Mouse (Mus musculus): Measurements from ENCODE around the gene Glod4. TPM values are rescaled to one million over a fixed set of nuclear protein-coding genes. Genes with fewer than 3 reads are reported as not detected.

Glod4 gene
- polyA plus RNA-seq, 1 experiment from 2014 or later, result 151 TPM

DNA sequence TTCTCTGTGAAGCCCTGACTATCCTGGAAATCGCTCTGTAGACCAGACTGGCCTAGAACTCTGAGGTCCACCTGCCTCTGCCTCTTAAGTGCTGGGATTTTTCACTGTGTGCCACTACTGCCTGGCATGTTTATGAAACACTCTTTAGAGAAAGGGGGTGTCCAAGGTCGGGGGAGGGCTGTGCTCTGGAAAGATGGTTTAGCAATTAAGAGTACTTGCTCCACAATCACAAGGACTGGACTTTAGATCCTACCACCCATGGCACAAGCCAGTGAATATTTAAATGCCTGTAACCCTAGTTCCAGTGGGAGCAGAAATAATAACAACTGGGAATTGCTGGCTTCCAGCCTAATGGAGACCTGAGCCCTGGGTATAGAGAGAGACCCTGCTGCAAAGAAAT lies 36.4 kb upstream of the Glod4 start:
- ATAC-seq (no peak), DNase-seq (ENCODE audit: low read depth, low spot score) (no peak)
- CTCF ChIA-PET, result interaction anchor here (1.0 to 1.2 kb wide), 2 partner anchors 14 to 27 kb away, joined by 3 to 4 read pairs; no protein-coding TSS in a partner anchor
- POLR2A ChIA-PET, result no interaction called here
- H3K27me3 ChIP-seq, result no peaks in the 10 kb centered on the region
- TF ChIP-seq CTCF (IDR thresholded peaks at IDR 0.05), result no peak
- in situ Hi-C loops (cut with MboI; ENCODE audit: low pct_unique_long_range_greater_than_20kb), result no loop called here

DNA sequence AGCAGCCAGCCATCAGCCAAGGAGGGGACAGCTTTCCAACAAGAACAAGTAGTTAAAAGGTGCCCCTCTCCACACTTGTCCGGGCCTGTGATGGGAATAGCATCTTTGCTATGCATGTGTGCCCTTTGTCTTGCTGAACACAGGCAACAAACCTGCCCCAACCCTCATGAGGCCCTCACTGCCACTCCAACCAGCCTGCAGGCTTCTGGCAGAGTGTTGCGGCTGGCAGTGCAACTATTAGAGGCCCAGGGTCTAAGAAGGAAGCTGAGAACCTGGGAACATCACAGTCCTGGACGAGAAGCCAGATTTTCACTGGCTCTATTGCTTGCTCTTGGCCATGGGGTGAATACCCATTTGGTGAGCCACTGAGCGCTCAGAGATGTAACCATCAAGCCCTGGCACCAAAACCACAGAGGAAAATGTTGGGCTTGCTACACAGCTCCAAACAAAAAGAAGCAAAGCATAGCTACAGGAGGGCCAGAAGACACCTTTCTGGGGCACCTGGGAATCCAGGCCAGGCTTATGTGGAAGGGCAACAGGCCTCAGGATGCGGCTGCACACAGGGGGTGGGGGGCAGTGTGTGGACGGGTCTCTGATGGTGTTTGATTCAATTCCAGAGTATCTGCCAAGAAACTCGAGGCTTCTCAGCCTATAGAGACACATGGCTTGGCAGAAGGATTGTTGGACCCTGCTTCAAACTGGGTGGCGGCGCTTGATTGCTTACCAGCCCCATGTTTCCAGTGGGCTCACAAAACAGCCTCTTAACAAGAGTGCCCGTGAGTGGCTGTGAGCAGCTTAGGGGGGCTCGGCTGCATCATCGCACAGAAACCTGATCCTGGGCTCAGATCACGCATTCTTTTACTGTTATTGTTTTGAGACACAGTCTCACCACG lies 35.7 kb upstream of the Glod4 start:
- in situ Hi-C loops (cut with MboI; ENCODE audit: low pct_unique_long_range_greater_than_20kb), result no loop called here
- ChIA-PET CTCF (interaction anchor here (1.0 kb wide), 1 partner anchor 13 kb away, joined by 3 read pairs; no protein-coding TSS in a partner anchor), POLR2A (interaction anchor here (1.8 kb wide), 1 partner anchor 119 kb away, joined by 4 read pairs; the partner anchor contains the start of gene Nxn)
- DNase-seq (ENCODE audit: low read depth, low spot score) (no peak), ATAC-seq (no peak)
- no peaks in the 10 kb centered on the region for H3K27me3 ChIP-seq
- TF ChIP-seq CTCF (IDR thresholded peaks at IDR 0.05), result no peak

DNA sequence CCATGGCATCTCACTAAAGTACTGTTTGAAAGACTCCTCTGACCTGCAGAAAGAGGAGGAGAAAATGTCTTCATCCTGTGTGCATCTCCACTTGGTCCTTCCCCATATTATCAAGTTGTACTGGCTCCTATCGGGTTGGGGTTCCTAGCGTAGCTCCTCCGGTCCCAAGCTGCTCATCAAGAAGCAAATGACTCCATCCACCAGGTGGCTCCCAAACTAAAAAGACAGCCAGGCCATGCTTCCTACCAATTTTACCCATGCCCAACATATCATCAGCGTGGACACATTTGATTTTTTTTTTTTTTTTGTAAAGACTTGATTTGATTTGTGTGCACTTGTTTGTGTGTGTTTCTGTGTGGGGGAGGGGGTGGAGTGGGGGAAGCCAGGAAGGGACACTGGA lies 28.9 kb upstream of the Glod4 start:
- POLR2A ChIA-PET, result interaction anchor here (0.7 to 1.1 kb wide), 3 partner anchors 13 to 303 kb away, joined by 3 read pairs; no protein-coding TSS in a partner anchor
- in situ Hi-C loops (cut with MboI; ENCODE audit: low pct_unique_long_range_greater_than_20kb), result no loop called here
- CTCF ChIA-PET, result interaction anchor here (0.6 to 1.9 kb wide), 4 partner anchors 106 to 126 kb away, joined by 3 to 4 read pairs (median 4); partner anchors contain the start of gene Nxn
- no peaks in the 10 kb centered on the region for H3K27me3 ChIP-seq
- no peak for DNase-seq (ENCODE audit: low read depth, low spot score)
- no peak for ATAC-seq
- no peak for TF ChIP-seq CTCF (IDR thresholded peaks at IDR 0.05)

DNA sequence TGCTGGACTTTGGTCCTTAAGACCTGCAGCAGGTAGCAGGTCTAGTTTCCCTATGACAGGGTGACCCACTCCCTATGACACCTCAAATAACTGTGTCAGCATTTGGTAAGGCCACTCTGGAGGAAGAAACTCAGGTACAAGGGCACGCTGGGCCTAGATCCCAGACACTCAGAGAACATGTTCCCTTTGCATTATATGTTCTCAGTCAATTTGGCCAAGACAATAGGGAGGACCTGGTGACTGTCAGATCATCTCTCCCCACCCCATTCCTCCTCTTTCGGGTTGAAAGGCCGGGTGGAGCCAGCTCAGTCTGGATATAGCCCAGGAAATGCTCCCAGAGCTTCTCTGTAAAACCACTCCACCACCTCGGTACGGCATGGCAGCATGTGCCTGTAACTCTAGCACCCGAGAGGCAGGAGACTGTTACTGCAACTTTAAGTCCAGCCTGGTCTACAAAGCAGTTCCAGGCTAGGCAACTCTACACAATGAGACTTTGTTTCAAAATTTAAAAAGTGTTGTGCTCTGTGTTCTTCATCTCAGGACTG lies 25.1 kb upstream of the Glod4 start:
- ChIA-PET POLR2A (no interaction called here), CTCF (interaction anchor here (0.9 to 1.5 kb wide), 3 partner anchors 11 to 15 kb away, joined by 3 to 4 read pairs (median 4); no protein-coding TSS in a partner anchor)
- in situ Hi-C loops (cut with MboI; ENCODE audit: low pct_unique_long_range_greater_than_20kb), result no loop called here
- H3K27me3 ChIP-seq, result no peaks in the 10 kb centered on the region
- TF ChIP-seq CTCF (IDR thresholded peaks at IDR 0.05), result no peak
- DNase-seq (ENCODE audit: low read depth, low spot score), result no peak
- no peak for ATAC-seq

DNA sequence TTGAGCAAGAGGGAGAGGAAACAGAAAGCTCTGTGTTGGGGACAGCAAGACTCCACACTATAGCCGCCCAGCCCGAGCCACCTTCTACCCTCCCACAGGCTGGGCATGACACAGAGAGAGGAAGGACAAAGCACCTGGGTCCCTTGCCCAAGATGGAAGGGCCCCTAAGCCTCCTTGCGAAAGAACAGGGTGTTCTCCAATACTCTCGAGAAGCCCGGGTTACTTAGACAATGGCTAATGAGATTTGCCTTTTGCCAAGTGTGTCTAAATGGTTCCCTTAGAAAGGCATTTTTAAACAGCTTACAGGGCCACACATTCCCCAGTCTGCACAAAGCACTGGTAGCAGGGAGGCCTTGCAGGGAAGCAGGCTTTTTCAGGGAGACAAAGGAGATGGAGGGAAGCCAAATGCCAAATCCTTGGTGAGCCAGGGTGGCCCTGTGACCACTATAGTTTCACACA lies 24.5 kb upstream of the Glod4 start:
- DNase-seq (ENCODE audit: low read depth, low spot score), result no peak
- in situ Hi-C loops (cut with MboI; ENCODE audit: low pct_unique_long_range_greater_than_20kb), result no loop called here
- no peaks in the 10 kb centered on the region for H3K27me3 ChIP-seq
- CTCF ChIA-PET, result interaction anchor here (0.9 to 1.1 kb wide), 2 partner anchors 15 to 129 kb away, joined by 3 to 4 read pairs; no protein-coding TSS in a partner anchor
- TF ChIP-seq CTCF (IDR thresholded peaks at IDR 0.05), result no peak
- ATAC-seq, result no peak
- POLR2A ChIA-PET, result no interaction called here

DNA sequence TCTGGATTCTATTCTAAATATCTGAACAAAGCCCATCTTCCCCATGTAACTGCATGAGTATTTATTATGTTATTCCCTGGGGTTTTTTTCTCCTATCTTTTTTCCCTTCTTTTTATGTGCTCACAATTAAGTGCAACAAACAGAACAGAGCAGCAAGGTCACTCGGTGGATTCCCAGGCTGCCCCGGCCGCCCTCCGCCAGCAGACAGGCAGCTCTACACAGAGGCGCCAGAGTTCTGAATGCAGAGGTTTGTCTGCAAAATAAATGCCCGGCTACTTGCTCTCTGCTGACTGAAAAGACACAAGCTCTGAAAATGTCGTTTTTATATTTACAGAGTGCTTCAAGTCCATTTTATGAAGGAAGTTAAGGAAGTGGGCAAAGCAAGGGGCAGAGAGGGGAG lies 24.0 kb upstream of the Glod4 start:
- ChIA-PET CTCF (interaction anchor here (0.9 to 1.1 kb wide), 2 partner anchors 14 to 129 kb away, joined by 3 to 4 read pairs; no protein-coding TSS in a partner anchor), POLR2A (no interaction called here)
- in situ Hi-C loops (cut with MboI; ENCODE audit: low pct_unique_long_range_greater_than_20kb), result no loop called here
- ATAC-seq (no peak), DNase-seq (ENCODE audit: low read depth, low spot score) (no peak)
- TF ChIP-seq CTCF (IDR thresholded peaks at IDR 0.05), result no peak
- no peaks in the 10 kb centered on the region for H3K27me3 ChIP-seq

DNA sequence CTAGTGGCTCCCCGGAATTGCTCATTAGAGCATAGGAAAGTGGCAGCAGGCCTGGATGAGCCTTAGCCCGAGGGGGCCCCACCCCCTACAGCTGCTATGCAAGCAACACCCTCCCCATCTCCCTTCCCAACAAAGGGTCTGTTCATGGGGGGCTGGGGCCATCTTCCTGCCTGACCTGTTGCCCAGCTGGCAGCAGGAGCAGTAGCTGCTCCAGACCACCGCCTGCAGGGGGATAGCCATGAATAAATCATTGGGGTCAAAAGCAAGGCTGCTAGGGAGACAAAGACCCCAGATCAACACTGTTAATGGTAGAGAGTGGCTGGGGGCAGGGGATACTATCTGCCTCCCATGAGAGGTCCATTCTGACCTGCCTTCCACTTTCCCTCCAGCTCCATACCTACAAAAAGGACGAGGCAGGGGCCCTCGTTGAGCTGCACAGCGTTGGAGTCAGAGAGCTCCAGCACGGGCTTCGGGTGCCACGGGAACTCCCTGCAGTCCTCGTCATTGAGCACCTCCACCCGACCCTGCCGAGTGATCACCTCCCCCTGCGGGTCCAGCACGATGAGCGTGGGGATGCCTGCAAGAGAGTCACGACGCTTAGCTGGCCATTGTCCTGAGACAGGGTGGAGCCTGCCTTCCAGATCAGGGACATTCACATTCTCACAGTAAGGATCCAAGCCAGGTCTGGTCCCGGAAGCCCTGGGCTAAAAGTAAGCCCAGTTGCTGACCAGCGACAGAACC lies 19.3 kb upstream of the Glod4 start:
- CTCF ChIA-PET, result interaction anchor here (0.9 to 1.4 kb wide), 4 partner anchors 9 to 137 kb away, joined by 3 to 7 read pairs (median 3); no protein-coding TSS in a partner anchor
- POLR2A ChIA-PET, result no interaction called here
- no peak for TF ChIP-seq CTCF (IDR thresholded peaks at IDR 0.05)
- H3K27me3 ChIP-seq, result no peaks in the 10 kb centered on the region
- ATAC-seq (no peak), DNase-seq (ENCODE audit: low read depth, low spot score) (no peak)
- in situ Hi-C loops (cut with MboI; ENCODE audit: low pct_unique_long_range_greater_than_20kb), result no loop called here

DNA sequence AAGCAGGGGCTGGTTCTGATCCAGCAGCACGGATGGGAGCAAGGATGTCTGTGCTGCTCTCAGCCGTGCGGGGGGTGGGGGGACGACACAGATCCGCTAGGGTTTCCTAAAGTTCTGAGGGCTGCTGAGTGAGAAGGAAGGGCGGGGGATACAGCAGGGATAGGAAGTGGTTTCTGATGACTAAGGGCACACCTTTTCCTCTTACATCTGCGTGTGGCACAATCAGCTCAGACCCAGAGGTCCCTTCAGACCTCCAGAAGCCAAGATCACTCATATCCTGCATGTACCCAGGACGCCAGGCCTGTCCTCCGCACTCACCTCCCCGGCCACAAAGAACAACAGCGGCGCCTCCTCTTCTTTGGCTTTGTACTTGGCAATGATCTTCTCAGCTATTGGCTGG lies 17.7 kb upstream of the Glod4 start:
- in situ Hi-C loops (cut with MboI; ENCODE audit: low pct_unique_long_range_greater_than_20kb), result no loop called here
- ChIA-PET POLR2A (no interaction called here), CTCF (no interaction called here)
- H3K27me3 ChIP-seq, result no peaks in the 10 kb centered on the region
- ATAC-seq (no peak), DNase-seq (ENCODE audit: low read depth, low spot score) (no peak)
- TF ChIP-seq CTCF (IDR thresholded peaks at IDR 0.05), result no peak

DNA sequence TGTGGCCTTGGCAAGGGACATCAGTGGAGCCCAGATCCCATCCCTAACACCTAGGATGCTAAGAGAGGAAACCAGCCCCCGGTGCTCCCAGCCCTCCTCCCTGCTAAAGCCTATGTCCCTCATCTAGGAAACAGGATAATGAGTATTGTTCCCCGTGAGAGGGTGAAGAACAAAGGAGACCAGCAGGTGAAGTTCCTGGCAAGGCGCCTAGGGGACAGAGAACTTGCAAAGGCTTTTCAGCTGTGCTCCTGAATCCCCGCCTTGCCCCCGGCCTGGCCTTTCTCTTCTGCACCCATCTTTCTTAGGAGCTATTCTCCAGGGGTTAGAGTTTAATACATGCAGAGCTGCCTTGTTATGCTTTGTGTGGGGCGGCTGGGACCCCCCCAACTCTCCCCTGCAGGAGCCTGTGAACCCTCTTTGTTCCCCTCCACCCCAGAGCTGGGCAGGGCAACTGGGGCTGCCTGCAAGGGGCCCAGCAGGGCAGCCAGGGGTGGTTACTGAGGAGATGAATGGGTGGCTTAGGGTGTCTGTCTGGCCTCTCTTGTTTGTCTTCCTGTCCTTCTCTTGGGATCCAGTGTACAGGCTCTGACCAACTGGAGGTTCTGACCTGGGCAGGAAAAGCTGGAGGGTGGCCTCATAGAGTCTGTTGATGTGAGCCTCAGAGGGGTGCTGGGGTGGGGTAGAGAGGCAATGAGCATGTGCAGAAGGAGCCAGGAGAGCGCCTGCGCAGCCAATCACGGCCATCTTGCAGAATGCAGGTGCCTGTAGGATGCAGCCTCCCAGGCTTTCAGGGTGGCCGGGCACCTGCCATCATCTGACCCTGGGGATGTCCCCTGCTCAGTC lies 16.9 kb upstream of the Glod4 start:
- ChIA-PET POLR2A (no interaction called here), CTCF (interaction anchor here (0.9 kb wide), 1 partner anchor 131 kb away, joined by 3 read pairs; no protein-coding TSS in a partner anchor)
- in situ Hi-C loops (cut with MboI; ENCODE audit: low pct_unique_long_range_greater_than_20kb), result no loop called here
- no peak for TF ChIP-seq CTCF (IDR thresholded peaks at IDR 0.05)
- no peaks in the 10 kb centered on the region for H3K27me3 ChIP-seq
- DNase-seq (ENCODE audit: low read depth, low spot score), result no peak
- no peak for ATAC-seq

DNA sequence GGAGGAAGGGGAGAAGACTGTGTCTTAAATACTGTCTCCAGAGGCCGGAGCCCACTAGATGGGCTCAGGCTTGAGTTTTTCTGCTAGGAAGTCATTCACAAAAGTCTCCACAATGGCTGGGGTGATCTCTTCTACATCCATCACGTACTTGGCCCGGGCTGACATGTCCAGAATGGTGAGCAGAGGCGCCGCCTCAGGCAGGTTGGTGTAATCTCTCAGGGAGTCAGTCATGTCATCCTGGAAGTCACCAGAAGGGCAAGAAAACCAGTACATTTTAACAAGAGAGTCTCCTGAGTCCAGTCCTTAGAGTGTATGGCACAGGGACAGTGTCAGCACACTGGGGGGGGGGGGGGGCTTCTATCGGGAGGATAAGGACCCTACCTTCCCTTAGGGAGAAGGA lies 15.0 kb upstream of the Glod4 start:
- in situ Hi-C loops (cut with MboI; ENCODE audit: low pct_unique_long_range_greater_than_20kb), result no loop called here
- DNase-seq (ENCODE audit: low read depth, low spot score) (no peak), ATAC-seq (no peak)
- no peak for TF ChIP-seq CTCF (IDR thresholded peaks at IDR 0.05)
- ChIA-PET CTCF (no interaction called here), POLR2A (no interaction called here)
- H3K27me3 ChIP-seq, result no peaks in the 10 kb centered on the region

Data from Patski (cell line).